Mouse (Mus musculus): ENCODE results near the gene Fbxw10. TPM values are rescaled to one million over a fixed set of nuclear protein-coding genes. Genes with fewer than 3 reads are reported as not detected.

The Fbxw10 gene
- polyA plus RNA-seq, 1 experiment from 2014 or later = 0.32 TPM

GRCm38 (mm10) chr11:62915486-62915885, 68.6 kb downstream of the Fbxw10 start:
- Histone ChIP-seq H3K27me3 (ENCODE audit: control insufficient read depth, insufficient read depth, low read length) (no peaks in the 10 kb centered on the region), H3K4me1 (ENCODE audit: control insufficient read depth, insufficient read depth, low read length) (no peaks in the 10 kb centered on the region), H3K4me2 (ENCODE audit: low read depth, low read length) (no peak overlapping the region), H3K9ac (replicated peaks; ENCODE audit: low read length) (no peak overlapping the region), H3K36me3 (replicated peaks; ENCODE audit: control insufficient read depth, insufficient read depth, low read depth, low read length) (no peaks in the 10 kb centered on the region), H3K27ac (replicated peaks; ENCODE audit: low read depth, low read length) (no peak overlapping the region), H3K4me3 (ENCODE audit: low read depth, low read length) (no peak overlapping the region), H3K9me3 (replicated peaks; ENCODE audit: control insufficient read depth, low read length) (no peaks in the 10 kb centered on the region)
- DNase-seq (ENCODE audit: low spot score) (no peak), ATAC-seq (replicated peaks; ENCODE audit: insufficient number of reproducible peaks, low FRiP score, low TSS enrichment, low read depth) (no peak)
- WGBS = 88% methylated on average over 2 of the region's 2 CpGs

GRCm38 (mm10) chr11:62916765-62917164, 69.9 kb downstream of the Fbxw10 start:
- Histone ChIP-seq H3K4me1 (ENCODE audit: control insufficient read depth, insufficient read depth, low read length) (no peaks in the 10 kb centered on the region), H3K27me3 (ENCODE audit: control insufficient read depth, insufficient read depth, low read length) (no peaks in the 10 kb centered on the region), H3K27ac (replicated peaks; ENCODE audit: low read depth, low read length) (no peak overlapping the region), H3K4me3 (ENCODE audit: low read depth, low read length) (no peak overlapping the region), H3K4me2 (ENCODE audit: low read depth, low read length) (no peak overlapping the region), H3K36me3 (replicated peaks; ENCODE audit: control insufficient read depth, insufficient read depth, low read depth, low read length) (no peaks in the 10 kb centered on the region), H3K9ac (replicated peaks; ENCODE audit: low read length) (no peak overlapping the region), H3K9me3 (replicated peaks; ENCODE audit: control insufficient read depth, low read length) (no peaks in the 10 kb centered on the region)
- no peak for ATAC-seq (replicated peaks; ENCODE audit: insufficient number of reproducible peaks, low FRiP score, low TSS enrichment, low read depth)
- no peak for DNase-seq (ENCODE audit: low spot score)
- 32% methylated on average over 2 of the region's 2 CpGs for WGBS

- ATAC-seq (replicated peaks; ENCODE audit: insufficient number of reproducible peaks, low FRiP score, low TSS enrichment, low read depth) = no peak
- no peak overlapping the region for H3K4me3 ChIP-seq (ENCODE audit: low read depth, low read length)
- H3K9me3 ChIP-seq (replicated peaks; ENCODE audit: control insufficient read depth, low read length) = no peaks in the 10 kb centered on the region
- H3K36me3 ChIP-seq (replicated peaks; ENCODE audit: control insufficient read depth, insufficient read depth, low read depth, low read length) = no peaks in the 10 kb centered on the region
- 80% methylated on average over 6 of the region's 6 CpGs for WGBS
- no peaks in the 10 kb centered on the region for H3K4me1 ChIP-seq (ENCODE audit: control insufficient read depth, insufficient read depth, low read length)
- H3K27ac ChIP-seq (replicated peaks; ENCODE audit: low read depth, low read length) = no peak overlapping the region
- no peak overlapping the region for H3K9ac ChIP-seq (replicated peaks; ENCODE audit: low read length)
- DNase-seq (ENCODE audit: low spot score) = peak; percentile 8
- no peaks in the 10 kb centered on the region for H3K27me3 ChIP-seq (ENCODE audit: control insufficient read depth, insufficient read depth, low read length)
- H3K4me2 ChIP-seq (ENCODE audit: low read depth, low read length) = no peak overlapping the region
These were observed 73.3 kb downstream of the Fbxw10 start for GRCm38 (mm10) chr11:62919946-62920742.

GRCm38 (mm10) chr11:62920743-62921050, 73.8 kb downstream of the Fbxw10 start:
- WGBS = 17% methylated on average over 6 of the region's 6 CpGs
- H3K4me1 ChIP-seq (ENCODE audit: control insufficient read depth, insufficient read depth, low read length) = no peaks in the 10 kb centered on the region
- no peaks in the 10 kb centered on the region for H3K9me3 ChIP-seq (replicated peaks; ENCODE audit: control insufficient read depth, low read length)
- ATAC-seq (replicated peaks; ENCODE audit: insufficient number of reproducible peaks, low FRiP score, low TSS enrichment, low read depth) = no peak
- no peak overlapping the region for H3K4me2 ChIP-seq (ENCODE audit: low read depth, low read length)
- DNase-seq (ENCODE audit: low spot score) = no peak
- no peaks in the 10 kb centered on the region for H3K27me3 ChIP-seq (ENCODE audit: control insufficient read depth, insufficient read depth, low read length)
- no peak overlapping the region for H3K4me3 ChIP-seq (ENCODE audit: low read depth, low read length)
- H3K36me3 ChIP-seq (replicated peaks; ENCODE audit: control insufficient read depth, insufficient read depth, low read depth, low read length) = no peaks in the 10 kb centered on the region
- no peak overlapping the region for H3K27ac ChIP-seq (replicated peaks; ENCODE audit: low read depth, low read length)
- H3K9ac ChIP-seq (replicated peaks; ENCODE audit: low read length) = no peak overlapping the region

GRCm38 (mm10) chr11:62921052-62921977, 74.4 kb downstream of the Fbxw10 start:
- H3K9ac ChIP-seq (replicated peaks; ENCODE audit: low read length) = peak overlapping the region; percentile 36

GRCm38 (mm10) chr11:62924091-62924761, 77.4 kb downstream of the Fbxw10 start:
- no peak overlapping the region for H3K9ac ChIP-seq (replicated peaks; ENCODE audit: low read length)
- 91% methylated on average over 6 of the region's 6 CpGs for WGBS
- no peak for DNase-seq (ENCODE audit: low spot score)
- no peak for ATAC-seq (replicated peaks; ENCODE audit: insufficient number of reproducible peaks, low FRiP score, low TSS enrichment, low read depth)
- H3K9me3 ChIP-seq (replicated peaks; ENCODE audit: control insufficient read depth, low read length) = no peaks in the 10 kb centered on the region
- no peak overlapping the region for H3K4me3 ChIP-seq (ENCODE audit: low read depth, low read length)
- H3K27me3 ChIP-seq (ENCODE audit: control insufficient read depth, insufficient read depth, low read length) = no peaks in the 10 kb centered on the region
- no peak overlapping the region for H3K4me2 ChIP-seq (ENCODE audit: low read depth, low read length)
- H3K4me1 ChIP-seq (ENCODE audit: control insufficient read depth, insufficient read depth, low read length) = no peaks in the 10 kb centered on the region
- H3K27ac ChIP-seq (replicated peaks; ENCODE audit: low read depth, low read length) = no peak overlapping the region
- H3K36me3 ChIP-seq (replicated peaks; ENCODE audit: control insufficient read depth, insufficient read depth, low read depth, low read length) = no peaks in the 10 kb centered on the region

More at GRCm38 (mm10) chr11:62921052-62921977, 74.4 kb downstream of the Fbxw10 start:
- Histone ChIP-seq H3K4me2 (ENCODE audit: low read depth, low read length) (peak overlapping the region; percentile 36), H3K36me3 (replicated peaks; ENCODE audit: control insufficient read depth, insufficient read depth, low read depth, low read length) (no peaks in the 10 kb centered on the region), H3K4me1 (ENCODE audit: control insufficient read depth, insufficient read depth, low read length) (no peaks in the 10 kb centered on the region), H3K9me3 (replicated peaks; ENCODE audit: control insufficient read depth, low read length) (no peaks in the 10 kb centered on the region), H3K27me3 (ENCODE audit: control insufficient read depth, insufficient read depth, low read length) (no peaks in the 10 kb centered on the region), H3K27ac (replicated peaks; ENCODE audit: low read depth, low read length) (peak overlapping the region; percentile 77), H3K4me3 (ENCODE audit: low read depth, low read length) (peak overlapping the region; percentile 14)
- ATAC-seq (replicated peaks; ENCODE audit: insufficient number of reproducible peaks, low FRiP score, low TSS enrichment, low read depth) (peak; percentile 89), DNase-seq (ENCODE audit: low spot score) (peak; percentile 99)
- 14% methylated on average over 25 of the region's 25 CpGs for WGBS
